22 mouse cellular contexts compared by ENCODE assay signal in the genomic region with DNA sequence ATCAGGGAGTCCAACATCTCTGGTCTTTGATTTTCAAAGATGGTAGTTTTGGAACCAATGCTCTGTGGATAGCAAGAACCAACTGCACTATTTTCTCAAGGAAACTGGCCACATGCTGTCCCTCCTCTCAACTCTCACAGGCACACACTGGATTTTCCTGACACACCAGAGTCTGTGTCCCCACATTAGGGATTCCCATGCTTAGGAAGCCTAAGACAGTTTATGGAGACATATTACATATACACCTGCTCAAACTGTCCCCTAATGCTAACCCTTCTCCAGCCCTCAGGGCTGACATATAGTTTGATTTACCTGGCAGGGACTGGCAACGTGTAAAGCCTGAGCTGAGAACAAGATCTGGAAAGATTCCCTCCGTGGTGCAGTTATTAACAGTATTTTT. TPM values are rescaled to one million over a fixed set of nuclear protein-coding genes. Genes with fewer than 3 reads are reported as not detected.
DNase-seq lines count a peak whose midpoint lies in the region; ATAC-seq and TF ChIP-seq lines count a peak whose summit lies in the region.
"Had no signal": no experiment of that assay in that cellular context is flagged by ENCODE, and none has a peak within 500 bp of the region (broad histone marks: within the 10 kb centered on the region; RNA-seq: fewer than 3 reads in every experiment).

No protein-coding gene starts in this region.

- no peaks in the 10 kb centered on the region for H3K9me3 ChIP-seq in liver, embryonic 12.5 days (replicated peaks)
- no peaks in the 10 kb centered on the region for H3K9me3 ChIP-seq in liver, embryonic 11.5 days (ENCODE audit: control insufficient read depth, low read length)
- H3K9me3 ChIP-seq: limb, embryonic 12.5 days had no signal

- no peaks in the 10 kb centered on the region for H3K27me3 ChIP-seq in liver, embryonic 12.5 days (replicated peaks)
- no peaks in the 10 kb centered on the region for H3K27me3 ChIP-seq in liver, embryonic 11.5 days (replicated peaks; ENCODE audit: control insufficient read depth, insufficient read depth, low read length)
- H3K27me3 ChIP-seq: limb, embryonic 12.5 days; Patski had no signal

- no peaks in the 10 kb centered on the region for H3K36me3 ChIP-seq in liver, embryonic 12.5 days
- H3K36me3 ChIP-seq in liver, embryonic 11.5 days (ENCODE audit: control insufficient read depth, insufficient read depth, low read length): no peaks in the 10 kb centered on the region
- H3K36me3 ChIP-seq: limb, embryonic 12.5 days had no signal

- H3K4me1 ChIP-seq in liver, embryonic 12.5 days: peaks cover 28% of the 10 kb centered on the region
- H3K4me1 ChIP-seq in liver, embryonic 11.5 days (replicated peaks; ENCODE audit: control insufficient read depth, insufficient read depth, low read length): no peaks in the 10 kb centered on the region
- peaks cover 3% of the 10 kb centered on the region for H3K4me1 ChIP-seq in bone marrow, adult 2 months (ENCODE audit: control insufficient read depth, insufficient read depth, low read length)

- no peak overlapping the region for H3K27ac ChIP-seq in liver, embryonic 12.5 days
- no peak overlapping the region for H3K27ac ChIP-seq in liver, embryonic 11.5 days (ENCODE audit: low read depth, low read length)
- H3K27ac ChIP-seq in bone marrow, adult 2 months (ENCODE audit: control insufficient read depth, insufficient read depth, low read depth, low read length, poor library complexity): peak overlapping the region; percentile 75; the same call in 1 of the 2 replicates
- H3K27ac ChIP-seq: hindbrain, postnatal 0 days; kidney, postnatal 0 days; limb, embryonic 12.5 days; stomach, postnatal 0 days had no signal

- no peak overlapping the region for H3K9ac ChIP-seq in liver, embryonic 12.5 days
- H3K9ac ChIP-seq in liver, embryonic 11.5 days (ENCODE audit: low read depth, low read length): no peak overlapping the region
- H3K9ac ChIP-seq: limb, embryonic 12.5 days; lung, embryonic 14.5 days had no signal

- DNase-seq in liver, embryonic 11.5 days (ENCODE audit: low spot score): no peak
- DNase-seq in thymus, postnatal 0 days (ENCODE audit: low spot score): peak; percentile 46
- DNase-seq in thymus, postnatal 14 days: no peak
- peak; percentile 85 for DNase-seq in naive thymus-derived CD4-positive, alpha-beta T cell, adult 2 months (ENCODE audit: low read depth)
- DNase-seq in cerebellum, adult 9-10 months: no peak
- DNase-seq: adrenal gland, postnatal 14 days; cerebellum, adult 11-12 months; cerebellum, postnatal 36 days; gastrocnemius, postnatal 10 days; heart, adult 18-20 months; kidney, adult 11 months; lung, embryonic 14.5 days; midbrain, embryonic 14.5 days had no signal

- H3K4me3 ChIP-seq in liver, embryonic 12.5 days: no peak overlapping the region
- no peak overlapping the region for H3K4me3 ChIP-seq in liver, embryonic 11.5 days (ENCODE audit: low read depth, low read length)
- peak overlapping the region; percentile 71 for H3K4me3 ChIP-seq in bone marrow, adult 2 months (replicated peaks; ENCODE audit: control insufficient read depth, low read depth, low read length)
- H3K4me3 ChIP-seq: limb, embryonic 12.5 days had no signal

- TF ChIP-seq POLR2A in bone marrow, adult 2 months (IDR thresholded peaks at IDR 0.05; ENCODE audit: borderline replicate concordance, control insufficient read depth, low read depth, low read length): no peak

- ATAC-seq in liver, embryonic 12.5 days: no peak
- no peak for ATAC-seq in liver, embryonic 11.5 days (replicated peaks; ENCODE audit: low FRiP score)
- ATAC-seq in granulocyte monocyte progenitor cell, adult 5-6 weeks (replicated peaks; ENCODE audit: poor library complexity, severe bottlenecking): no peak
- ATAC-seq: activated CD4-positive, CD25-positive, alpha-beta regulatory T cell, adult 4 months; hindbrain, postnatal 0 days; Patski had no signal

- WGBS in liver, embryonic 12.5 days (ENCODE audit: insufficient replicate concordance): 69% methylated on average over 2 of the region's 2 CpGs
- WGBS in liver, embryonic 11.5 days: 83% methylated on average over 2 of the region's 2 CpGs
- WGBS in bone marrow, adult 2 months: 15% methylated on average over 2 of the region's 2 CpGs

- 0 out of 2 replicates have a peak overlapping the region, but pooled peaks have one; percentile 4 for H3K4me2 ChIP-seq in liver, embryonic 12.5 days
- H3K4me2 ChIP-seq in liver, embryonic 11.5 days: no peak overlapping the region
- H3K4me2 ChIP-seq: limb, embryonic 12.5 days; lung, embryonic 14.5 days had no signal

- no peak for TF ChIP-seq CTCF in bone marrow, adult 2 months (IDR thresholded peaks at IDR 0.05; ENCODE audit: control insufficient read depth, insufficient read depth, low read length)

RNA-seq across cellular contexts. Expression of a gene that starts 37.2 kb away (rescaled TPM):
- 1.9 and 2.2 TPM in 2 replicates for polyA plus RNA-seq in liver, embryonic 12.5 days (2016; fragmentation: Nextera tagmentation; extraction: Ambion mirVana)
- polyA plus RNA-seq in liver, embryonic 11.5 days (2014; fragmentation: Nextera tagmentation; extraction: Ambion mirVana): 1.9 and 2.0 TPM in 2 replicates
- 117 and 125 TPM in 2 replicates for polyA plus RNA-seq in thymus, postnatal 0 days (2015; fragmentation: Nextera tagmentation; extraction: Ambion mirVana)
- polyA plus RNA-seq in bone marrow, adult 2 months (2011; ENCODE audit: insufficient read depth, insufficient read length, low replicate concordance, missing spikeins): 6.5 and 17.4 TPM in 2 replicates
- total RNA-seq in granulocyte monocyte progenitor cell, adult 5-6 weeks (2014; fragmentation: Nextera tagmentation): 7.4 and 15.5 TPM in 2 replicates
- 27.2 and 47.7 TPM in 2 replicates for total RNA-seq in granulocyte monocyte progenitor cell, adult 5-6 weeks (2017)
- total RNA-seq: hindbrain, postnatal 0 days had no signal

Comparison
In these comparisons a context has a peak if more than half of its experiments do, and no peak if none do; other contexts are left out.
1. DNase-seq: peak in thymus, postnatal 0 days (single experiment) and naive thymus-derived CD4-positive, alpha-beta T cell, adult 2 months (single experiment); none in liver, embryonic 11.5 days (single experiment), thymus, postnatal 14 days (single experiment) and cerebellum, adult 9-10 months (single experiment).